Mouse (Mus musculus): ENCODE results near the gene Ddit4. TPM values are rescaled to one million over a fixed set of nuclear protein-coding genes. Genes with fewer than 3 reads are reported as not detected.

Ddit4 gene
- total RNA-seq, 2 experiments from 2014 or later: 15.4 to 183 TPM

- peak overlapping the region; percentile 15; the same call in 1 of the 2 replicates for H3K4me3 ChIP-seq
- peak; percentile 62 for DNase-seq
- no peak for TF ChIP-seq CTCF (IDR thresholded peaks at IDR 0.05)
- peak overlapping the region; percentile 88 for H3K27ac ChIP-seq
- intact Hi-C loops (cut with DNase I): no loop called here
Measured at GRCm38 (mm10) chr10:59903170-59903569, 48.5 kb downstream of the Ddit4 start.

- no peak overlapping the region for H3K4me3 ChIP-seq
- H3K27ac ChIP-seq: peak overlapping the region; percentile 88
- no peak for TF ChIP-seq CTCF (IDR thresholded peaks at IDR 0.05)
- DNase-seq: peak; percentile 49
- intact Hi-C loops (cut with DNase I): no loop called here
Measured at GRCm38 (mm10) chr10:59902606-59902990, 49.0 kb downstream of the Ddit4 start.

GRCm38 (mm10) chr10:59901986-59902605 lies 49.5 kb downstream of the Ddit4 start:
- no peak overlapping the region for H3K4me3 ChIP-seq
- intact Hi-C loops (cut with DNase I): no loop called here
- no peak for DNase-seq
- H3K27ac ChIP-seq: peak overlapping the region; percentile 88
- no peak for TF ChIP-seq CTCF (IDR thresholded peaks at IDR 0.05)

- no peak for TF ChIP-seq CTCF (IDR thresholded peaks at IDR 0.05)
- intact Hi-C loops (cut with DNase I): no loop called here
- peak overlapping the region; percentile 88 for H3K27ac ChIP-seq
Measured at GRCm38 (mm10) chr10:59901463-59901862, 50.2 kb downstream of the Ddit4 start.

GRCm38 (mm10) chr10:59900939-59901338 lies 50.7 kb downstream of the Ddit4 start:
- TF ChIP-seq CTCF (IDR thresholded peaks at IDR 0.05): no peak
- intact Hi-C loops (cut with DNase I): no loop called here
- no peak for DNase-seq
- H3K27ac ChIP-seq: peak overlapping the region; percentile 88
- H3K4me3 ChIP-seq: no peak overlapping the region

More at GRCm38 (mm10) chr10:59901463-59901862, 50.2 kb downstream of the Ddit4 start:
- DNase-seq: no peak
- no peak overlapping the region for H3K4me3 ChIP-seq

GRCm38 (mm10) chr10:59900174-59900435 lies 51.5 kb downstream of the Ddit4 start:
- TF ChIP-seq CTCF (IDR thresholded peaks at IDR 0.05): no peak
- Histone ChIP-seq H3K27ac (peak overlapping the region; percentile 88), H3K4me3 (peak overlapping the region; percentile 55)
- intact Hi-C loops (cut with DNase I): no loop called here
- no peak for DNase-seq

Other genes starting within 250 kb of the Ddit4 start
- 10 to 100 TPM; 45.3 to 63.2 TPM for gene Micu1, start 249.4 kb downstream of the Ddit4 start, total RNA-seq (2021)
- 10 to 100 TPM; 60.4 to 77.5 TPM for gene Dnajb12, start 72.3 kb downstream of the Ddit4 start, total RNA-seq (2021)
- 10 to 100 TPM; 13.6 to 14.6 TPM for gene Ascc1, start 51.0 kb upstream of the Ddit4 start, total RNA-seq (2021)
- 10 to 100 TPM; 49.5 to 50.7 TPM for gene Anapc16, start 51.3 kb upstream of the Ddit4 start, total RNA-seq (2021)
- 1 to 10 TPM; 6.1 to 6.5 TPM for gene Spock2, start 154.4 kb upstream of the Ddit4 start, total RNA-seq (2021)

Measured in gastrocnemius, adult 2 months (tissue).